Mouse (Mus musculus) E14TG2a.4 (cell line): ENCODE results near the gene Prpsap1.

Source experiments
- CTCF ChIP-seq: conservative IDR thresholded peaks from 2 replicates; pipeline ENCODE4 v1.5.1; 2014; ENCODE audit warnings: low read length
- NANOG ChIP-seq: IDR thresholded peaks from 2 replicates; pipeline ENCODE4 v1.6.1; 2014; ENCODE audit warnings: borderline replicate concordance, low read length, mixed read lengths
- POU5F1 ChIP-seq: IDR thresholded peaks from 2 replicates; pipeline ENCODE4 v1.6.1; 2014; ENCODE audit warnings: low read length, borderline replicate concordance

DNA sequence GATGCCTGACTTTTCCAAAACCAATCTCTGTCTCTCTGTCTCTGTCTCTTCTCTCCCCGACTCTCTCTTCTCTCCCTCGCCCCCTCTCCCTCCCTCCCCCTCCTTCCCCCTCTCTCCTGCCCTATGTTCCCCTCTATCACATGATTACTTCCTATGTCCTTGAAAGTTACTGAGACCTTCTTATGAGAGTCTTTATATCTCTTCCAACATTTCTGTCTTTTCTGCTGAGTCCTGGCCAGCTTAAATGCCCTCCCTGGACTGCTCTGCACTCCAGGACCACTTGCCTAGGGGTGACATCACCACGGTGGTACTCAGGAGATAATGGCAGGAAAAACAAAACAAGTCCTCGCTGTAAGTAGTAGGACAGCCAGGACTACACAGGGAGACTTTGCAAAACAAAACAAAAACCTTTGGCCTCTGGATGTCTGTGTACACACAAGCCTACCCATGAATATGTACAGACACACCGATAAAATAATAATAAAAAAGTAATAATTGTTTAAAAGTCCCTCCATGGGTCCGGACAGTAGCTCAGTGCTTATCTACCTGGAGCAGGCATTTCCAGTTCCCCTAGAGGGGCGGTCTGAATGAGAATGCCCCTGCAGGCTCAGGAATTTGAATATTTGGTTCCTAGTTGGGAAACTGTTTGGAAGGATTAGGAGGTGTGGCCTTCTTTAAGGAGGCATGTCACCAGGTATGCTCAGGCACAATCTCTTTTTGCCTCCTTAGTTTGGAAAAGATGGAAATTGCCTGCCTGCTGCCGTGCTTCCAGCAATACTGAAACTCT lies 69.2 kb downstream of the Prpsap1 start:
- no peak for TF ChIP-seq CTCF
- no peak for TF ChIP-seq POU5F1
- no peak for TF ChIP-seq NANOG
